Mouse (Mus musculus): Measurements from ENCODE around the gene S100z. TPM values are rescaled to one million over a fixed set of nuclear protein-coding genes. Genes with fewer than 3 reads are reported as not detected.

The S100z gene
- total RNA-seq (2021), result not detected
- long read RNA-seq, experiment 1, result 0 reads
- long read RNA-seq, experiment 2, result 0 reads

DNA sequence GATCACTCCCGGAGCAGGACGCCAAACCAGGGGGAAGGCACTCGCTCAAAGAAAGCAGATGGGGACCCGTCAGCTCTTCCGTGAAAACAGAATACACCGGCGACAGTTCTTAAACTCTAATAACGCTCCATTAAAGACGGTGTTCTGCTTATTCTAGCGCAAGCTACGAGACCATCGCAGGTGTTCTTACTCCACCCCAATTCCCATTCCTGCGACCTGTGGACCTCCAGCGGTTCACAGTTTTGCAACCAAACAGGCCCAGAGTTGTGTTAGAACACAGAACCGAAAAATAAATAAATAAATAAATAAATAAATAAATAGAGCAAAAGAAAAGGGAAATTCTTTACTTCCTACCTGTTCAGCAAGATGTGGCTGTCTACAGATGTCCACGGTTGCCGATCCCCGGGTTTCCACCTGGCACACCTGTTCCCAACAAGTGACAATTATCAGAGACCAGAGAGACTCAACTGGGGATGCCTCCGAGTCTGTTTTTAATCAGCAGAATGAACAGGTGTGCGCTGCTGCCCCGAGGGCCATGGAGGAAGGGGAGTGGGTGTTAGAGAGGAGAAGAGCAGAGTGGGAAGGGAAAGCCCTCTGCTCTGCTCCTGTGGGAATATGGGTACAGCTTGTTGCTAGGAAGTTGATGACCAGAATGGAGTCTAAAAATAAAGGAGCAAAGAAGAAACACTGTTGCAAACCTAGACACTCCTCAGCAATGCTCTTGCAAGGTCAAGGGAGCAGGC is at the start of gene S100z:
S100z (minus strand) TSS at position 51 of the 743 bp plus-strand sequence.
- no peak within 1 kb of the TSS for H3K27ac ChIP-seq
- TF ChIP-seq CTCF (conservative IDR thresholded peaks at IDR 0.05), result no peak
- DNase-seq (ENCODE audit: low spot score in 2 of 2), result no peak
- no peak within 1 kb of the TSS for H3K4me3 ChIP-seq

DNA sequence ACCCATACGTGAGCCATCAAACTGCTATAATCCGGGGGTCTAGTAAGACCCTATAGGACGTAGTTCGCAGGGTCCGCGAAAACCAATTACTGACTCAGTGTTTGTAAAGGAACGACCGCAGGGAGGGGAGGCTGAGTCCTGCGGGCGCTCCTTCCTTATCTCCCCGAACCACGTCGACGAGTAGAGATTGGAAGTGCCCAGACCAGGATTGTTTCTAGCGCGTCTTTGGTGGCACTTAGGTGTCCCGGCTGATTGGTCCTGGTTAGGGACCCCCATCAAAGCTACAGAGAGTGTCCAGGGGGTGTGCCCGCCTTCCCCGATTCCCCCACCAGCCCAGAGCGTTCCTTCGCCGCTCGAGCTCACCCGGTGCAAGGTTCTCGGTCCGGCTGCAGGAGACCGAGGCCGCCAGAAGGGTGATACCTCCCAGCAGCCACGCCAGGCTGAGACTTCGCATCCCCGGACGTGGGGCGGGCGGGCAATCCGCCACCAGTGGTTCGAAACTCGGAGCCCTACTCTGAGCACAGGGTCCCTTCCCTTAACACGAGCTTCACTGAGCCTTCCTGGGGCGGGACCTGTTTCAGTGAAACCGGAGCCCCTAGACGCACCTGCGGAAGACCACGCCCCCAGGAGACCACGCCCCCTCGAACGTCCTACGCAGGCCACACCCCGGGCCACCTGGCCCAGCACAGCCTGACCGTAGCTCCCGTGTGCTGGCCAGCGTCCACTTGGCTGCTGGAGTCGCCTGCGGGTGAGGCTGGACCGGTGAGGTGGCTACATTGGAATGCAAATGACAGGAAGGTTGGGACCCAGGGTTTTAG is 46.4 kb upstream of the S100z start, which contains the start of gene F2rl1:
F2rl1 (minus strand) TSS at position 554 of the 818 bp plus-strand sequence.
- Histone ChIP-seq H3K27ac (no peak within 1 kb of the TSS), H3K4me3 (peak within 1 kb of the TSS; percentile 44)
- no peak for TF ChIP-seq CTCF (conservative IDR thresholded peaks at IDR 0.05)
- no peak for DNase-seq (ENCODE audit: low spot score in 2 of 2)

DNA sequence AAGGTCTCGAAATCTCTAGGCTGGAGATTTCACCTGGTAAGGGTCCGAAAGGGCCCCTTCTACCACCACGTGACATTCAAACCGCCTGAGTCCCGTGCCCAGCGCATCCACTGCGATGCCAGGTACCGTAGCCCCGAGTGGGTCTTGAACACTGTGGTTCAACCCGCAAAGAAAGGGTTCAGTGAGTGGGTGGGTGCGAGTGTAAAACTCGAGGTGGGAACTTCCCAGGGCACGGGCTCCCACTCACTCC is 45.8 kb upstream of the S100z start:
- DNase-seq (ENCODE audit: low spot score in 2 of 2), result no peak
- TF ChIP-seq CTCF (conservative IDR thresholded peaks at IDR 0.05), result no peak
- Histone ChIP-seq H3K4me3 (peak overlapping the region; percentile 44), H3K27ac (no peak overlapping the region)

DNA sequence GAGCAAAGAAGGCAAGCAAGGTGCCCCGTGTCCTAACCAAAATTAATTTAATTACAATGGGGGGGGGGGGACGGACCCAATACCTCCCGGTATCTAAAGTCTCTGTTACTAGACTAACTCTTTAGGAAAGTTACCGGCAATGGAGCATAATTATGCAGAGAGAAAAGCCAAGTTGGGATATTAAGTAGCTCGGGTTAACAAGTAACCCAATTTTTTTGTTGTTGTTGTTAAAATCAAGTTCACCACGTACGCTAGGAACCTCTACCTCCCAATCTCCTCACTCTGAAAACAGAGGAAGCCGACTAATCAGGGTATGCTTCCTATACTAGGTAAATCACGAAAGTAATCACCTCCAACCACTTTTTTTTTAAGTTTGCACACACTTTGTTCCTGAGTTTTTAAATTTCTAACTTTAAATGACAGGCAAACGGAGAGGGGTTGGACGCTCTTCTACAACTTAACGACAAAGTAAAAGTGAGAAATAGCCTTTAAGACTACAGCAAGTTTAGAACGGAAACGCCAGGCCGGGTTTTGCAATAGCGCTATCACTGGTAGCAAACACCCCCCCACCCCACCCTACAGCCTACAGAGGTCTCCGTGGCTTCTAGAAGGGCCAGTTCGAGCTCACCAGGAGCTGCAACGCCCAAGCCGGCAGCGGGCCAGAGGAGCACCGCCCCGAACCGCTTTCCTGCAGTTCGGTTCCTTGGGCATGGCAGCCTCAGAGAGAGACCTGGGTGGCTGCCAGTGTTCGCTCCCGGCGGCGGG is 45.3 kb upstream of the S100z start:
- no peak for DNase-seq (ENCODE audit: low spot score in 2 of 2)
- peak overlapping the region; percentile 44 for H3K4me3 ChIP-seq
- H3K27ac ChIP-seq, result no peak overlapping the region
- no peak for TF ChIP-seq CTCF (conservative IDR thresholded peaks at IDR 0.05)

DNA sequence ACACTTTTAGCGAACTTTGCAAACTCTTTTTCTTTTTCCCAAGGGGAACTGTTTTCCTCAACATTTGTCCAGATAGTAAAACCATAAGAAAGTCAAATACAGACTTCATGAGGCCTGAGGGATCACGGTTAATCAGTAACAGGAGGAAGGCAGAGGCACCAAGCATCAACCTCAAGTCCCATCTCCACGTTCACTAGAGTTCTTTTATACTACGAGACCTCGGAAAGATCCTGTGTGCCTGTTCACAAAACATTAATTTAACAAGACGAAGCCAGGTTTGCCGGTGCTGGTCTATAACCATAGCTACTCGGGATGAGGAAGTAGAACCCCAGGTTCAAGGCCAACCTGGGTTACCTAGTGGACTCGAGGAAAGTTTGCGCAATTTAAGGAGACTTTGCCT is 43.7 kb upstream of the S100z start:
- no peak for DNase-seq (ENCODE audit: low spot score in 2 of 2)
- H3K27ac ChIP-seq, result no peak overlapping the region
- TF ChIP-seq CTCF (conservative IDR thresholded peaks at IDR 0.05), result no peak
- no peak overlapping the region for H3K4me3 ChIP-seq

DNA sequence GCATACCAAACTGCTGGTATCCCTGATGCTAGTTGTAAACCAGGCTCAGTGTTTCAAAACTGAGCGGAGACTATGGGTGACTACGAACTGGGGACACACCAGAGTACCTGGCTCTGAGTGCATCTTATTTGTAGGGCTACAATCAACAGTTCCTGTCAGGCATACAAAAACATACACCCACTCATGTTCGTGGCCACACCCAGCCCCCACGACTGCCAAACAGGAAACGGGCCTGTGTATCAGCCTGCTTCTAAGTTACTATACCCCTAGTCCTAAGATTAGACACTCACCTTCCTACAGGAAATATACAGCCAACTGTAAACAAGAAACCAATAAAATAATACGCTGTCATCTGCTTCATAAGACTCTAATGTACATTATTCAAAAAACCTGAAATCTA is 42.5 kb upstream of the S100z start:
- DNase-seq (ENCODE audit: low spot score in 2 of 2), result no peak
- TF ChIP-seq CTCF (conservative IDR thresholded peaks at IDR 0.05), result no peak
- Histone ChIP-seq H3K27ac (no peak overlapping the region), H3K4me3 (no peak overlapping the region)

- no peak for TF ChIP-seq CTCF (conservative IDR thresholded peaks at IDR 0.05)
- peak; percentile 13 to 29 for DNase-seq (ENCODE audit: low spot score in 2 of 2)
- no peak overlapping the region for H3K4me3 ChIP-seq
- no peak overlapping the region for H3K27ac ChIP-seq
Observed at GRCm38 (mm10) chr13:95514756-95515155, 36.2 kb upstream of the S100z start.

DNA sequence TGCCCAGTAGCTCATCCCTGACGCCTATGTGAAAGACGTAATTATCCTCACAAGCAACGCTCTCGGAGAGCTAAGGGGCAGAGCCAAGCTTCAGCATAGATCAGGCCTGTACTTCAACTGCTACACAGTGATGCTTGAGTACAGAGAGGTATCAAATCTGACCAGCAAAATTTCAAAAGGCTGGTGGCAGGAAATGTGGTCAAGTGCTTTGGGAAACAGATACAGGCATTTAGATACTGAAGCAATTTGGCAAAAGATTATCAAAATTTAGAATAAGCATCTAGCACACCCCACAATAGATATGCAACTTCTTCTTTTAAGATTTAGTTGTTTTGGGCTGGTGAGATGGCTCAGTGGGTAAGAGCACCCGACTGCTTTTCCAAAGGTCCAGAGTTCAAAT is 31.5 kb upstream of the S100z start:
- Histone ChIP-seq H3K4me3 (no peak overlapping the region), H3K27ac (no peak overlapping the region)
- no peak for TF ChIP-seq CTCF (conservative IDR thresholded peaks at IDR 0.05)
- no peak for DNase-seq (ENCODE audit: low spot score in 2 of 2)

GRCm38 (mm10) chr13:95503279-95503917 is 24.9 kb upstream of the S100z start:
- no peak for TF ChIP-seq CTCF (conservative IDR thresholded peaks at IDR 0.05)
- Histone ChIP-seq H3K4me3 (no peak overlapping the region), H3K27ac (no peak overlapping the region)
- DNase-seq (ENCODE audit: low spot score in 2 of 2), result no peak

GRCm38 (mm10) chr13:95496601-95497000 is 18.1 kb upstream of the S100z start:
- Histone ChIP-seq H3K4me3 (no peak overlapping the region), H3K27ac (no peak overlapping the region)
- DNase-seq (ENCODE audit: low spot score in 2 of 2), result no peak
- TF ChIP-seq CTCF (conservative IDR thresholded peaks at IDR 0.05), result no peak

DNA sequence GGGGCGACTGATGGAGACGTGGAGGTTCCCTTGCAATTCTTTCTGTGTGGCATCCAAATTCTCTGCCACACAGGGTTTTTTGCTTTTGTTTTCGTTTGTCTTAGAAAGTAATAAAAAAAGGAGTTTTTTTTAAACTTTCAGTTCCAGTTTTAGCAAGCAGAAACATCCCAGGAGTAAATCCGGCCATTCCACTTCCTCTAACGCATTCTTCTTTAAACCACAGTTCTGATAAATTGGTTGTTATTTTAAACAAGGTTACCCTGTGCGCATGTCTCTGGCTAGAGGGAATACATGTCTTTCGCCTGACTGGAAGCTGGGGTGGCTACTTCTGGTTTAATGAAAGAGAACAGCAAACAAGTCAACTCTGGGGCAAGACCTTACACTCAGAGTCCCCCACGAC is 16.3 kb upstream of the S100z start:
- Histone ChIP-seq H3K4me3 (no peak overlapping the region), H3K27ac (no peak overlapping the region)
- DNase-seq (ENCODE audit: low spot score in 2 of 2), result no peak
- TF ChIP-seq CTCF (conservative IDR thresholded peaks at IDR 0.05), result no peak

DNA sequence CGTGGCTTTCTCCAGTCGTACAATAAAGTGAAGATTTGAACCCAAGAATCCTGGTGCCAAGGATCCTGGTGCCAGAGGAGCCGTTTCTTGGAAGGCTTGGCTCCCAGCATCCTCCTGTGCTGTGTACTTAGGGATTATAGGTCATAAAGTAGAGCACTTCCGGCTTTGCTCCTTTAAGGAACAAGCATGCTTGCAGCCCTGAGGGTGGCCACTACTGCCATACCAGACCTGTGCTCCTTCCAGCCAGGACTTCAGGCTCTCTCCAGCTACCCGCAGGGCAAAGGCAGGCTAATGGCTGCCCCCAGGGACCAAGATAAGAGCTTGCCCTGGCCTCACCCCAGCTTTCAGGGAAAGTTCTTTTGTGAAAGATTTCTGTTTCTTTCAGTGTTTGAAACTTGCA is 14.8 kb upstream of the S100z start:
- no peak overlapping the region for H3K4me3 ChIP-seq
- DNase-seq (ENCODE audit: low spot score in 2 of 2), result no peak
- no peak overlapping the region for H3K27ac ChIP-seq
- TF ChIP-seq CTCF (conservative IDR thresholded peaks at IDR 0.05), result no peak

DNA sequence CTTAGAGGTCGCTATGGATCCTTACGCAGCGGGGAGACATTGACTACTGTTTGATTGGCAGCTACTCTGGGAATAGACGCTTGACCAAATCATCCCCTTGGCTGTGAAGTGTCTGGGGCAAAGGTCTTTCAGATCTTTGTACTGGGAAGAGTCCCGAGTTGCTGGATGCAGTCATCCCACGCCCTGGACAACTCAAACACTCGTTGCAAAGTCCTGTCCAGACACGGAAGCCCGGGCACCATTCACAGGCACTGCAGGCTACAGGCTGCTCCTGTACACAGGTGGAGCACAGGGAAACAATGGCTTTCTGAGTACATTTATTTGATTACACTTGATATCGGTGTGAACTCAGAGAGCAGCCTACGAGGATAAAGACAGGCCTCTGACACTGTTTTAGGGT is 12.8 kb upstream of the S100z start:
- no peak for TF ChIP-seq CTCF (conservative IDR thresholded peaks at IDR 0.05)
- Histone ChIP-seq H3K4me3 (no peak overlapping the region), H3K27ac (no peak overlapping the region)
- DNase-seq (ENCODE audit: low spot score in 2 of 2), result no peak

Data from layer of hippocampus, adult 2 months (tissue).